Mouse (Mus musculus): ENCODE data around the gene Cuedc1.

DNA sequence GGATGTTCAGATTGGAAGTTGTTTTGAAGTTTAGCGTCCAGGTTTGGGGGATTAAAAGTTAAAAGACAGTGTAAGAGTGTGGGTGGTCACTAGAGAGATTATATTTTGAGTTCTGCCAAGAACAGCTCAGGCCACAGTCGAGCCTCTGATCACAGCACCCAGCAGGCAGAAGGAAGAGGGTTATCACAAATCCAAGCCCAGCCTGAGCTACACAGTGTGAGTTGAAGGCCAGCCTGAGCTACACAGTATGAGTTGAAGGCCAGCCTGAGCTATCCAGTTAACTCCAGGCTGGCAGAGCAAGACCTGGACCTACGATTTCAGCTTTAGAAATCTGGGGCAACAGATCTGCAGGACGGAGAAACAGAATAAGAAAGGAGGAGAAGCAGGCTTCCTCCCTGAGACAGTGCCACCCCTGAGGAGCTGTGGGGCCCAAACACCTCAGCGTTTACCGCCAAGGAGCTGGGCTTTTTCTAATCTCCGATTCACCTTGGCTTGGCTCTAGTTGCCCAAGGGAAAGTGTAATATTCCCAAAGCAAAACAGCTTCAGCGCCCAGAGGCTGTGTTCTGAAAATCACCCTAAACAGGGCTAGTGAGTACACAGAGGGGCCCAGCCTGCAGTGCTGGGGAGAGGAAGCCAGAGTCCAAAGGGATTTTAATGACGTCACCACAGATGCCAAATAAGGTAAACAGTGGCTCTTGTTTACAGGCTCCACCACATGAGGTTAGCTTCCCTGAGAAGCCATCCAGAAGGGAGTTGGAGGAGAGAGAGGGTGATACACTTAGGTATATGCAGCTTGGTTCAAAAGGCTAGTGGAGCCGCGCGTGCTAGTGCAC is 143.8 kb downstream of the Cuedc1 start:
- TF ChIP-seq CTCF (IDR thresholded peaks at IDR 0.05; ENCODE audit: borderline replicate concordance, extremely low read depth, insufficient read depth, insufficient read length) (no peak), POLR2A (IDR thresholded peaks at IDR 0.05; ENCODE audit: borderline replicate concordance, extremely low read depth, insufficient read depth, insufficient read length, poor library complexity, severe bottlenecking) (no peak)

Data from brain, embryonic 14.5 days (tissue).